Mouse (Mus musculus) intestine, postnatal 0 days (tissue): Measurements from ENCODE around the gene Nat8f6. TPM values are rescaled to one million over a fixed set of nuclear protein-coding genes. Genes with fewer than 3 reads are reported as not detected.
"Not testable (repeated sequence)": the region's sequence is repeated elsewhere in the genome, so short reads cannot be mapped to it uniquely, and the experiment has no call there.

Source experiments
- ATAC-seq: fragments of 200-750 bp; cut with Nextera tagmentation; 2 replicates; pipeline ENCODE4 v1.8.0; 2017; ENCODE audit warnings: mild to moderate bottlenecking, moderate TSS enrichment, moderate library complexity
- H3K27ac ChIP-seq: fragments of 300-500 bp; sonication (generic); 2 replicates; pipeline ENCODE4 v1.5.1; 2014; ENCODE audit warnings: mild to moderate bottlenecking, low read depth, low read length, moderate library complexity
- H3K27me3 ChIP-seq: fragments of 300-500 bp; sonication (generic); replicated peaks from 2 replicates; pipeline ENCODE4 v1.6.1; 2014; ENCODE audit warnings: low read length, mixed read lengths; ENCODE audit not compliant: control insufficient read depth, insufficient read depth
- H3K36me3 ChIP-seq: fragments of 300-500 bp; sonication (generic); 2 replicates; pipeline ENCODE4 v1.6.1; 2014; ENCODE audit warnings: mild to moderate bottlenecking, moderate library complexity; ENCODE audit not compliant: control insufficient read depth, insufficient read depth
- H3K4me1 ChIP-seq: fragments of 300-500 bp; sonication (generic); replicated peaks from 2 replicates; pipeline ENCODE4 v1.6.1; 2014; ENCODE audit warnings: antibody characterized with exemption, low read length, mixed read lengths; ENCODE audit not compliant: control insufficient read depth, insufficient read depth
- H3K4me2 ChIP-seq: fragments of 300-500 bp; sonication (generic); replicated peaks from 2 replicates; pipeline ENCODE4 v1.6.1; 2014; ENCODE audit warnings: low read depth, mild to moderate bottlenecking, moderate library complexity
- H3K4me3 ChIP-seq: fragments of 300-500 bp; sonication (generic); 2 replicates; pipeline ENCODE4 v1.5.1; 2014; ENCODE audit warnings: low read depth, low read length
- H3K9ac ChIP-seq: fragments of 300-500 bp; sonication (generic); 2 replicates; pipeline ENCODE4 v1.6.1; 2014; ENCODE audit warnings: mild to moderate bottlenecking, low read depth, low read length
- H3K9me3 ChIP-seq: fragments of 300-500 bp; sonication (generic); 2 replicates; pipeline ENCODE4 v1.6.1; 2016; ENCODE audit warnings: mixed run types; ENCODE audit not compliant: control insufficient read depth
- CTCF ChIP-seq: sonication (generic); IDR thresholded peaks from 2 replicates; pipeline ENCODE4 v1.5.1; 2016; ENCODE audit warnings: low read depth, mild to moderate bottlenecking, control low read depth, antibody characterized with exemption, moderate library complexity
- WGBS: fragments of 180-500 bp; shearing (Covaris S2); extraction: QIAGEN DNeasy Blood & Tissue Kit; methylation state at CpG from one replicate; pipeline ENCODE4 v1.1.7; 2014; 5-methylcytosine and 5-hydroxymethylcytosine counted together
- polyA plus RNA-seq: library from polyadenylated mRNA; unstranded; fragments of >200 nt; fragmentation: Nextera tagmentation; extraction: Ambion mirVana; gene quantifications from 2 replicates; pipeline ENCODE4 v1.2.1, GENCODE M21; 2015

The Nat8f6 gene
- polyA plus RNA-seq: 0.18 TPM in 1 of 2 replicates, not detected in the other

GRCm38 (mm10) chr6:85820837-85821236, at the start of gene Nat8f6, which contains the start of gene Nat8f5:
Gene Nat8f6, minus strand, starts transcription at chr6:85820954.
Gene Nat8f5, minus strand, starts transcription at chr6:85820972.
- peak; percentile 36; the same call in 1 of the 2 replicates for ATAC-seq
- Histone ChIP-seq H3K27ac (no peak within 1 kb of the TSS), H3K36me3 (no peaks in the 10 kb centered on the region), H3K4me1 (no peaks in the 10 kb centered on the region), H3K4me2 (no peak within 1 kb of the TSS), H3K9me3 (no peaks in the 10 kb centered on the region), H3K9ac (no peak within 1 kb of the TSS), H3K4me3 (no peak within 1 kb of the TSS), H3K27me3 (no peaks in the 10 kb centered on the region)
- WGBS: 54% methylated on average over 5 of the region's 5 CpGs
- TF ChIP-seq CTCF: no peak

GRCm38 (mm10) chr6:85869006-85869405, 48.3 kb upstream of the Nat8f6 start, which contains the start of gene Nat8f2:
Gene Nat8f2, minus strand, starts transcription at chr6:85869158.
- 48% methylated on average over 5 of the region's 5 CpGs for WGBS
- not testable (repeated sequence) for H3K4me1 ChIP-seq, H3K27ac ChIP-seq

GRCm38 (mm10) chr6:85867726-85868690, 47.3 kb upstream of the Nat8f6 start:
- no peak for TF ChIP-seq CTCF
- WGBS: 81% methylated on average over 8 of the region's 8 CpGs
- no peaks in the 10 kb centered on the region for H3K4me1 ChIP-seq
- no peak overlapping the region for H3K4me3 ChIP-seq
- ATAC-seq: no peak
- H3K36me3 ChIP-seq: no peaks in the 10 kb centered on the region
- no peak overlapping the region for H3K27ac ChIP-seq
- no peaks in the 10 kb centered on the region for H3K9me3 ChIP-seq
- H3K4me2 ChIP-seq: no peak overlapping the region
- no peaks in the 10 kb centered on the region for H3K27me3 ChIP-seq
- no peak overlapping the region for H3K9ac ChIP-seq

More at GRCm38 (mm10) chr6:85869006-85869405, 48.3 kb upstream of the Nat8f6 start, which contains the start of gene Nat8f2:
- not testable (repeated sequence) for H3K9me3 ChIP-seq, H3K36me3 ChIP-seq, H3K9ac ChIP-seq, H3K27me3 ChIP-seq, ATAC-seq, H3K4me3 ChIP-seq
- 0 out of 2 replicates have a peak within 1 kb of the TSS, but pooled peaks have one; percentile 21 for H3K4me2 ChIP-seq

- not testable (repeated sequence) for H3K4me2 ChIP-seq, H3K36me3 ChIP-seq, H3K9ac ChIP-seq, H3K9me3 ChIP-seq, H3K27me3 ChIP-seq, ATAC-seq, H3K27ac ChIP-seq, H3K4me1 ChIP-seq, H3K4me3 ChIP-seq
- 67% methylated on average over 1 of the region's 1 CpGs for WGBS
Measured at GRCm38 (mm10) chr6:85866995-85867394, 46.2 kb upstream of the Nat8f6 start.

- not testable (repeated sequence) for H3K9ac ChIP-seq, H3K27me3 ChIP-seq, ATAC-seq, H3K4me1 ChIP-seq, H3K4me2 ChIP-seq, H3K4me3 ChIP-seq, H3K36me3 ChIP-seq, H3K9me3 ChIP-seq, H3K27ac ChIP-seq
- WGBS: 87% methylated on average over 3 of the region's 3 CpGs
Measured at GRCm38 (mm10) chr6:85866166-85866565, 45.4 kb upstream of the Nat8f6 start.

GRCm38 (mm10) chr6:85864900-85865639, 44.3 kb upstream of the Nat8f6 start:
- not testable (repeated sequence) for H3K9ac ChIP-seq, ATAC-seq, H3K4me3 ChIP-seq, H3K9me3 ChIP-seq, H3K27me3 ChIP-seq, H3K27ac ChIP-seq, H3K4me2 ChIP-seq, H3K36me3 ChIP-seq, H3K4me1 ChIP-seq
- WGBS: 73% methylated on average over 5 of the region's 7 CpGs
